Mouse (Mus musculus) heart, postnatal 10 days (tissue): ENCODE results near the gene Gtf2f2. TPM values are rescaled to one million over a fixed set of nuclear protein-coding genes. Genes with fewer than 3 reads are reported as not detected.
"Not testable (repeated sequence)": the region's sequence is repeated elsewhere in the genome, so short reads cannot be mapped to it uniquely, and the experiment has no call there.

Experiments
- DNase-seq, 2 experiments: peaks; one replicate each; pipeline ENCODE4 v3.0.0; 2021
- intact Hi-C: fragments of 180-260 bp; cut with DNase I; formaldehyde crosslinking; loops from one replicate; pipeline ENCODE4 v1.15.1; 2025
- total RNA-seq, 2 experiments: library from RNA; stranded (reverse); gene quantifications; 2 replicates each; pipeline ENCODE4 v1.2.3; 2021

Gtf2f2 gene
- total RNA-seq, 2 experiments from 2014 or later: 17.7 to 21.1 TPM

DNA sequence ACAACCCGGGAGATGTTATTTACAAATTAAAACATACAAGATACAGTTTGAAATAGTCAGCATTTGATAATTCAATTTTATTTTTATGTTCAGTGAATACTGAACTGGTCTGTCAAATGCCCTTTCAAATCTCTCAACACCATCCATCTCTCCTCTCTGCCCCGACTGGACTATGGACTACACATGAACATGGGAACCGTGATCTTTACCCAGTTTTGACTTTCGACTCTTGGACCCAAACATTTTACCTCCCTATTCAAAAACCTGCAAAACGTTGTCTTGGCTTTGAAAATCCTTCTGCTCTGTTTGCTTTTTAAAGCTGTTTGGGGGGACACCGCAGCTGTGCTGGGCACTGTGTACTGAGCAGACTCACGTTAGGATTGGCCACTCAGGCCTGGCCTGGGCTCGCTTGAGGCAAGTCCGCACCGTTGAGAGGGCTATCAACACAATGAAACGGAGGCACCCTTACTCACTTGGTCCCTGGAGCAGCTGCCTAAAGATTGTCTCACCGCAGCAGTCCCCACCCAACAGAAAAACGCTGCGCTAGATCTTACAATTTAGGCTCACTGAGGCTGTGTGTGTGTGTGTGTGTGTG lies 140.8 kb downstream of the Gtf2f2 start:
- intact Hi-C loops: no loop called here
- no peak for DNase-seq

DNA sequence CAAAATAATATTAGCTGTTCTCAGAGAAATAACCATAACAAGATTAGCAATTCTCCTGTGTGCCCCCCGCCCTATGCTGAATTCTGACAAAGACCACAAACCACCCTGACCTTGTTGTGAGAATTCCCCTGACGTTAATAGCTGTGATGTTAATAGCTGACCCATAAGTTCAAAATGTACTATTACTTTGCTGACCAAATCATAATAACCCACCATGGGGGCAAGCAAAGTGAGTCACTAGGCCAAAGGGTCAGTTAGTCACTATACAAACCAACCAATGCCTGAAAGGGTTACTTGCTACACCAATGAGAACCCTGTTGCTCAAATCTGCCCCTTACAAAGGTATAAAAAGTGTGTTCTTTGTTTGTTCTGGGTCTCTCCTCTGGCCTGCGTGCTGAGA lies 142.6 kb downstream of the Gtf2f2 start:
- DNase-seq, intact Hi-C loops: not testable (repeated sequence)

DNA sequence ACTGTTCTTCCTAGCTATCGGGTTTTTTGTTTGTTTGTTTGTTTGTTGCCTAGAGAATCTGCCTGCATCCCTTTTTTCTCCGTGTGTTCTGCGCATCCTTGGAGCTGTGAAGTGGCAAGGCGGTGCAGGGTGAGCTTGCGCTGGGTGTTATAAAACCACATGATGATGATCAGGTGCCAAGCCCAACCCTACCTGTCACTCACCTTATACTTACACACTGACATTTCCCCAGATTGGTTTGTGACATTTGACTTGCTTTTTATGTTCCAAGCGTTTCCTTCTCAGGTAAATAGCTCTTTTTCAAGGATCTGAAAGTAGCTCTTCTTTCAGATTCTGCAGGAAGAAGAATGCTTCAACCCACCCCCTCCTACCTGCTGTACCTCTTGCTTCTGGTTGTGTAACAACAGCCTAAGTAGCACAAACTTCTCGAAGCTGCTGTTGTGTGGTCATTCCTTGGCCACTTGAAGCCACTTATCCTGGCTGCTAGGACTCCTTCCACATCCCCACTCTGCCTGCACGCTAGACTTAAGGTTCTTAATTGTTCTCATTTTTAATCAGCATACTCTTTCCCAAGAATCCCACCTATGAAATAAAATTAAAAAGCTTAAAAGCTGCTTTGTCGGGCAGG lies 143.8 kb downstream of the Gtf2f2 start:
- DNase-seq: no peak
- intact Hi-C loops: no loop called here

DNA sequence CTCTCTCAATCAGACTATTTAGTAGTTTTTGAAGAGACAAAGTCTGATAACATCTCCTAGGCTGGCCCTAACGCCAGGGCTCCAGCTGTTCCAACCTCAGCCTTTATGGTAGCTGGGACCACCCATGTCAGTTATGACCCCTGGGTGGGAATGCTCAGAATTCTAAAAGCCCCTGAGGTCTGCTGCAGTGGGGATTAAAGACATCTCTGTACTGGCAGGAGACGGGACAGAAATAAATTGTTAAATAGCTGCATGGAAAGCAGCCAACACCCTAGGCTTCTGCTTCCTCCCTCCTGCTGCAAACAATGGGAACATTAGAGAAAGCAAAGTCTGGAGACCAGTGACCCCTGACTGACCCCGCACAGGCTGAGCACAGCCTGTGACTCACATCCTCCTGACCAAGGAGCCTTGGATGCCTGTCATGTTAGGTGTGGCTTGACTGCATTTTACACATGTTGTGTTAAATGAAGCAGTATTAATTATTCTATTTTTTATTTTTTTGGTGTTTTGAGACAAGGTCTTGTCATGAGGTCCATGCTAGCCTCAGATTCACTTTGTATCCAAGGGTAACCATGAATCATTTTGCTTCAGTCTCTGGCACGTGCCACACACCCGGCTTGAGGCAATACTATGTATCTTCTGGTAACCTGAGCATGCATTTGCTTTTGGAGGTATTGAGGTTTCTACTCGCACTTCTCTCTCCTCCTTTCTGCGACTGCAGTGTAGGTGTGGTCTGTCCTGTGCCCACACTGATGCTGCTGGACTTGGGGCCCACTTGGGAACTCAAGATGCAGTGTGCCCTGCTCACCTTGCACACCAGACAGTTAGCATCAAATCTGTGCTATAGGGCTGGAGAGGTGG lies 146.9 kb downstream of the Gtf2f2 start:
- intact Hi-C loops: no loop called here

DNA sequence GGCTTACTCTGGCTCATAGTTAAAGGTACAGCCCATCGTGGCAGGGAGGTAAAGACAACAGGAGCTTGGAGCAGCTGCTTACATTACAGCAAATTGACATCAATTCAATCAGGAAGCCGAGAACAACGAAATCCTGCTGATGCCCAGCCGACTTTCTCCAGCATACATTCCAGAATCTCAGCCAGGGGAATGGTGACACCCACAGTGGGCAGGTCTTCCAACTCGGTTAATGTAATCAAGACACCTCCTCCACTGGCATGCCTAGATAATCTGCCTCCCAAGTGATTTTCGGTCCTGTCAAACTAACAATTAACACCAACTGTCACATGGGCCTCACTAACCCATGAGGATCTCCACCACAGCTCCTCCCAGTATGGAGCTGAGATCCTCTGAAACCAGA lies 148.0 kb downstream of the Gtf2f2 start:
- no peak for DNase-seq
- intact Hi-C loops: loop anchor here (1.0 kb wide), 1 partner anchor 17 kb away; the partner anchor contains the start of gene Tpt1

More for the DNA sequence above, 146.9 kb downstream of the Gtf2f2 start:
- DNase-seq: peak; percentile 84

DNA sequence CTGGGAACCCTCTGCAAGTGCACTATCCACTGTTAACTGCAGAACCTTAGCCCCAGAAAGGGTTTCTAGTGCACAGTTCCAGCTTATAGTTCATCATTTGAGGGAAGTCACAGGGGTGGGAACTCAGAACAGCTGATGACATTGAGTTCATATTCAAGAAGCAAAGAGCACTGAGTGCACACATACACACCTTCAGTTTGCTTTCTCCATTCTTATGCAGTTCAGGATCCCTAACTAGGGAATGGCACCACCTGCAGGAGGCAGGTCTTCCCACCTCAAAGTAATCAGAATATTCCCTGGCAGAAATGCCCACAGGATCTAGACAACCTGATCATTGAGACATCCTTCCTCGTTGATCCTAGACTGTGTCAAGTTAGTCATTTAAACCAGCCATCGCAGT lies 151.0 kb downstream of the Gtf2f2 start:
- DNase-seq: no peak

DNA sequence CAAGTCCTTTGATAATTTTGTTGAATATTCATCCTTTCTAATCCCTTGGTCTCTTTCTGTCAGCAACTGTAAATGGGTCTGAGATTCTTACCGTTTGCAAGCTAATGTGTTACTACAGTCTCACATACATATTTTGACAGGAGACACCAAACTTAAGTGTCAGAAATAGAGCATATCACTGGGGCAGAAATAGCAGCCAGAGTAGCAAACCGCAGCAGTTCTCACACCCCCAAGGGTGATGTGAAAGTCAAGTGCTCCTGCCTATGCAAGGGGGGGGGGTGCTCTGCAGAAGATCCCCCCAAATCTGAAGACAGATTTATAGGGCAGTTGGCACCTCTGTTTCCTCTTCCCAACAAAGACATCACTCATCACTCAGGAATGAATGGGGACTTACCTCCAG lies 152.5 kb downstream of the Gtf2f2 start:
- DNase-seq: no peak
- intact Hi-C loops: no loop called here

More for the DNA sequence above, 151.0 kb downstream of the Gtf2f2 start:
- intact Hi-C loops: no loop called here

DNA sequence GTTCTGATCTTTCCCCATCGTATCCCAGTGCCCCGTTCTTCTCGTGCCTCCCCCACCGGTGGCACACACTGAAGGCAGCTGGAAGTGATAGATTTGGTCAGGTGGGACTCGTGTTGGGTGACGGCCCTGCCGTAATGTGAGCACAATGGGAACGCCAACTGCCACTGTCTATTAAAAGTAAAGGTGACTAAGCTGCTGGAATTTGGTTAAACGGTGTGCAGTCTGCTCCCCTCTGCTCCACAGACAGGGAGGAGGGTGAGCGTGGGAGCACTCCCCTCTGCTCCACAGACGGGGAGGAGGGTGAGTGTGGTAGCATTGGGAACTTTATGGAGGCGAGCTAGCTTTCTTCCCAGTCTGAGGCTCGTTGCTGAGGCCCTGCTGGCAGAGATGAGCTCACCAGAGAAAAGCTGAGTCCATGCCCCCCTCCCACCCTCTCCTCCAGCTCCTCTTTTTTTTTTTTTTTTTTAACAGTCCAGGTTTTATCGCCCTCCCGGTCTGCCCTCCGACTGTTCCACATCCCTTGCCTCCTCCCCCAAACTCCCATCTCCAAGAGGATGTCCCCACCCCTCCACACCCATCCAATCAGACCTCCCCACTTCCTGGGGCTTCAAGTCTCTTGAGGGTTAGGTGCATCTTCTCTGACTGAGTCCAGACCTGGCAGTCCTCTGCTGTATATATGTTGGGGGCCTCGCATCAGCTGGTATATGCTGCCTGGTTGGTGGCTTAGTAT lies 155.2 kb downstream of the Gtf2f2 start:
- intact Hi-C loops: no loop called here
- no peak for DNase-seq

DNA sequence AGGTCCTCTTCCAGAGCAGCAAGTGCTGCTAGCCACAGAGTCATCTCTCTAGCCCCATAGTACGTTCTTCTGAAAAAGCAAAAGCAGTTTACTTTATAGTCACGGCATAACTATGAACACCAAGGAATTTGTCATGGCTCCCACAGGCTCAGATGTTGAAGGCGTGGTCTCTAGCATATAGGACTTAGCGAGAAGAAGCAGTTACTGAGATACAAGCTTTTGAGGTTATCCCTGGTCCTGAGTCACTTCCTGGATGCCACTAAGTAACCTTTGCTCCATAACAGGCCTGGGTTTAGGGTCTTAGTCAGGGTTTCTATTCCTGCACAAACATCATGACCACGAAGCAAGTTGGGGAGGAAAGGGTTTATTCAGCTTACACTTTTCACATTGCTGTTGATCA lies 158.6 kb downstream of the Gtf2f2 start:
- no peak for DNase-seq
- intact Hi-C loops: no loop called here

DNA sequence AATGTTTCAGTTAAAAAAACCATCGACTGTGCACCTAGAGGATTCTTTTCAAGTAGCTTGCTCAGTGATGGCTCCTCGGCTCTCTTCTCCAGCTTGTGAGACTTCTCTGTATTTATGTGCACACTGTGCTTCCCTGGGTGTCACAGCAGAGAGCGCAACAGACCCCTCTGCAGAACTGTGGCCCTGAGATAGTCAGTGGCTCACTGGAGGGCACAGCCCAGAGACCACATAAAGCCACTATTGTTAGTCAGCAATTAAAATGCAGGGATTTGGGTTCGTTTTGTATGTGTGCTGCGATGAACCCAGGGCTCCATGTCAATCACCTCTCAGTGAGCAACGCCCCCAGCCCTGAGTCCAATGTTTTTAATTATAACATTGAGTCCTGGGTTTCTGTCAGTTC lies 159.8 kb downstream of the Gtf2f2 start:
- DNase-seq: no peak
- intact Hi-C loops: no loop called here

DNA sequence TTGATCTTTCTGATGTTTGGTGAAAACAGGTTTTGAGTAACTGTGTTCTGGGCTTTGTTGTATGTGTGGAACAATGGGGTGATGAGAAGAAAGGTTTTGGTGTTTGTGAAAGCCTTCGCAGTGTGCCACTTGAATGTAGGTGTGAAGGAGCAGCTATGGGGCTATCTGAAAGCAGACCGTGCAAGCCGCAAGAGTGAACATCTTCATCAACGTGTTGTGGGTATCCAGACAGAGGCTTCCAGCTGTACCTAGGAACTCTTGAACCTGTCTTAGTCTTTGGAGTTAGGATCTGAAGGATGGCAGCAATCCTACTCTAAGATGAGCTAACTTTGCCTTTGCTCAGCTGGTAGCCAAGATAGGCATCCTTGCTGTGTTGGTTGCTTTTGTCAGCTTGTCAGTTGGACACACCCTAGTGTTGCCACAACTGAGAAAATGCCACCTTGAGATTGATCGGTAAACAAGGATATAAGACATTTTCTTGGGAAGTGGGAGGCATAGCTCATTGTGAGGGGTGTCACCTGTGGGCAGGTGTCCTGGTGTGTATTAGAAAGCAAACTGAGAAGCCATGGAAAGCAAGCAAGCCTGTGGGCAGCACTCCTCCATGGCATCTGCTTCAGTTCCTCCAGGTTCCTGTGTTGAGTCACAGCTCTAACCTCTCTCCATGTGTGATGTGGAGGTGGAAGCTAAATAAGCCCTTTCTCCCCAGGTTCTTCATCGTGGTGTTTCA lies 160.7 kb downstream of the Gtf2f2 start:
- intact Hi-C loops: no loop called here
- DNase-seq: no peak

DNA sequence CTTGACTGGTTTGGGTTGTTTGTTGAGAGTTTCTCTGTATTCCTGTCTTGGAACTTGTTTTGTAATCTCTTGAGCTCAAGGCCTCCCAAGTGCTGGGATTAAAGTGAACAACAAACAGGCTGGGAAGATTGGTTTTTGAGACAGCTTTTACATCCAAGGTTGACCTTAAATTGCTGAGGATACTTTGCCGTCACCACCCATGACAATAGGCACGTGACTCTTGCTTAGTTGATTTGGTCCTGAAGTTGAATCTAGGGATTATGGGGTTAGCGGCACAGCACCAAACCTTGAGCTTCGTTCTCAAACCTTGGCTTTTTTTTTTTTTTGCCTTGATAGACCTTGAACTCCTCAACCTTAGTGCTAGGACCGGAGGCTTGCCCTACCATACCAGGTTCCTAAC lies 161.4 kb downstream of the Gtf2f2 start:
- intact Hi-C loops: no loop called here

DNA sequence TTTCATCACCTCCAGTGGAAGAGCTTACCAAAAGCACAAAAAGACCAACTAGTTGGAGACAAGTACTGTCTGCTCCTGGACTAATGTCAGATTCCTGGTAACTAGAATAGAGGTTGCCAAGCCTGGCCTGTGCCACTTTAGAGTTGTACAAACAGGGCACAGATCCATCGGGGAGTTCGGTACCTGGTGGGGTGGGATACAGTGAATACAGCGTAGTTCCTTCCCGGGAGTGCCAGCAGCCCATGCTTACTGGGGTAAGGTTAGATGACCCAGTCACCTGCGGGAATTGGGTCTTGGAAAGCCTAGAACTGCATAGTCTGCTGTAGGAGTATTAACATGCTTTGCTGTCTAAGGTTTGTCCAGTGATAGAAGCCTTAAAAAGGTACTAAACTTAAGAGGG lies 162.2 kb downstream of the Gtf2f2 start:
- no peak for DNase-seq
- intact Hi-C loops: no loop called here

More for the DNA sequence above, 161.4 kb downstream of the Gtf2f2 start:
- no peak for DNase-seq

DNA sequence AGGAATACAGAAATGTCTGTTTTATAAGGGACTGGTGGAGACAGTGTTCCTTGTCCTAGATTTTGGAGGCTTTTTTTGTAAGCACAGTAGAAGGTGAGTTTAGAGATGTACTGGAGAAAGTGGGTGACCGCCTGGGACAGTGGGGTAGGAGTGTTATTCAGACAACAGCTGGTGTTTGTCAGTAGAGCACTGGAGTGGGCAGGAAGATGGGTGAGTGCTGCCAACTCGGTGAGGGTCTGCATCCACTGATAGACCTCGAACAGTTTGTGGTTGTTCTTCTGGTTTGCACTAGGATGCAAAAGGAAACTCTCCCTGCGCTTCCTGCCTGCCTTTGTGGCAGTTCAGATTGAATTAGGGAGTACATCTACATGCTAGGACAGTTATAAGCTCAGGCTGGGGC lies 163.0 kb downstream of the Gtf2f2 start:
- intact Hi-C loops: no loop called here
- DNase-seq: no peak

Other genes with a start within 250 kb of the Gtf2f2 start
- gene Slc25a30, start 223.8 kb downstream of the Gtf2f2 start, total RNA-seq: 10 to 100 TPM; 20.2 to 23.5 TPM
- gene Tpt1, start 165.8 kb downstream of the Gtf2f2 start, total RNA-seq: 1,000 to 10,000 TPM; 3,104 to 3,215 TPM
- not detected for gene Kctd4, start 55.9 kb downstream of the Gtf2f2 start, total RNA-seq
- 10 to 100 TPM; 14.6 to 15.0 TPM for gene Gpalpp1, start 99.9 kb upstream of the Gtf2f2 start, total RNA-seq
- gene Nufip1, start 100.0 kb upstream of the Gtf2f2 start, total RNA-seq: 1 to 10 TPM; 5.1 to 5.3 TPM